Mouse (Mus musculus) intestine, embryonic 14.5 days (tissue): Measurements from ENCODE around the gene Ddx24. TPM values are rescaled to one million over a fixed set of nuclear protein-coding genes. Genes with fewer than 3 reads are reported as not detected.

Source experiments
- ATAC-seq: fragments of 200-750 bp; cut with Nextera tagmentation; replicated peaks from 2 replicates; pipeline ENCODE4 v1.8.0; 2017; ENCODE audit warnings: low read depth, moderate number of reproducible peaks, moderate TSS enrichment, moderate library complexity; ENCODE audit not compliant: low FRiP score, low TSS enrichment
- DNase-seq: peaks from one replicate; pipeline ENCODE4 v3.0.0-alpha.2; 2018; ENCODE audit warnings: low spot score
- H3K27ac ChIP-seq: fragments of 300-500 bp; sonication (generic); 2 replicates; pipeline ENCODE4 v1.5.1; 2014; ENCODE audit warnings: low read depth, mild to moderate bottlenecking, control low read depth
- H3K27me3 ChIP-seq: fragments of 300-500 bp; sonication (generic); replicated peaks from 2 replicates; pipeline ENCODE4 v1.6.1; 2014; ENCODE audit warnings: low read length, control low read depth; ENCODE audit not compliant: control insufficient read depth, insufficient read depth
- H3K36me3 ChIP-seq: fragments of 300-500 bp; sonication (generic); 2 replicates; pipeline ENCODE4 v1.6.1; 2014; ENCODE audit warnings: low read length, control low read depth; ENCODE audit not compliant: control insufficient read depth, insufficient read depth
- H3K4me1 ChIP-seq: fragments of 300-500 bp; sonication (generic); replicated peaks from 2 replicates; pipeline ENCODE4 v1.6.1; 2014; ENCODE audit warnings: low read length, control low read depth, mixed read lengths; ENCODE audit not compliant: control insufficient read depth, insufficient read depth
- H3K4me2 ChIP-seq: fragments of 300-500 bp; sonication (generic); 2 replicates; pipeline ENCODE4 v1.6.1; 2014; ENCODE audit warnings: low read length
- H3K4me3 ChIP-seq: fragments of 300-500 bp; sonication (generic); 2 replicates; pipeline ENCODE4 v1.5.1; 2014; ENCODE audit warnings: low read depth, low read length, control low read depth, mixed read lengths
- H3K9ac ChIP-seq: fragments of 300-500 bp; sonication (generic); 2 replicates; pipeline ENCODE4 v1.6.1; 2014; ENCODE audit warnings: mild to moderate bottlenecking, low read length
- H3K9me3 ChIP-seq: fragments of 300-500 bp; sonication (generic); 2 replicates; pipeline ENCODE4 v1.6.1; 2016; ENCODE audit warnings: low read length, control low read depth; ENCODE audit not compliant: control insufficient read depth
- WGBS: fragments of 180-500 bp; shearing (Covaris S2); extraction: QIAGEN DNeasy Blood & Tissue Kit; methylation state at CpG from one replicate; pipeline ENCODE4 v1.1.7; 2014; 5-methylcytosine and 5-hydroxymethylcytosine counted together
- polyA plus RNA-seq: library from polyadenylated mRNA; unstranded; fragments of >200 nt; fragmentation: Nextera tagmentation; extraction: Ambion mirVana; gene quantifications from 2 replicates; pipeline ENCODE4 v1.2.1, GENCODE M21; 2014

The Ddx24 gene
- polyA plus RNA-seq, 1 experiment from 2014 or later, result 90.1 TPM

DNA sequence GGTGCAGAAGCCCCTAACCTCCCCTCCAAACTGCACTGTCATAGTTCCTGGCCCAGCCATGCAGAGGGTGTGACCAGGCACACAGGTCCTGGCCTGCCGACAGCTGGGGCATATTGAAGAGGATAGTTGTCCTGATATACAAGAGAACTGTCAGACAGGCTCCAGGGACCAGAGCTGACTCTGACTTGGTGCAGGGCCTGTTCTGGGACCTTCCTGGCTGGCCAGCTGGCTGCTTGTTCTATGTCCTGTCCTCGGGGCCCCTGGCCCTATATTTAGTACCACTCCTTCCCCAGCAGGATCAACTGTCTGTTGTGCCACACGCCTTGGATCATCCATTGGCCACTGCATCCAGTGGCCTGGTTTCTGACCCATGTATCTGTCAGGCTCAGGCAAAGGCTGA is 63.3 kb downstream of the Ddx24 start:
- no peak overlapping the region for H3K4me2 ChIP-seq
- H3K27ac ChIP-seq, result no peak overlapping the region
- no peaks in the 10 kb centered on the region for H3K27me3 ChIP-seq
- H3K4me3 ChIP-seq, result no peak overlapping the region
- H3K36me3 ChIP-seq, result no peaks in the 10 kb centered on the region
- H3K4me1 ChIP-seq, result no peaks in the 10 kb centered on the region
- no peaks in the 10 kb centered on the region for H3K9me3 ChIP-seq
- no peak for ATAC-seq
- H3K9ac ChIP-seq, result no peak overlapping the region
- DNase-seq, result no peak
- WGBS, result 74% methylated on average over 3 of the region's 3 CpGs

DNA sequence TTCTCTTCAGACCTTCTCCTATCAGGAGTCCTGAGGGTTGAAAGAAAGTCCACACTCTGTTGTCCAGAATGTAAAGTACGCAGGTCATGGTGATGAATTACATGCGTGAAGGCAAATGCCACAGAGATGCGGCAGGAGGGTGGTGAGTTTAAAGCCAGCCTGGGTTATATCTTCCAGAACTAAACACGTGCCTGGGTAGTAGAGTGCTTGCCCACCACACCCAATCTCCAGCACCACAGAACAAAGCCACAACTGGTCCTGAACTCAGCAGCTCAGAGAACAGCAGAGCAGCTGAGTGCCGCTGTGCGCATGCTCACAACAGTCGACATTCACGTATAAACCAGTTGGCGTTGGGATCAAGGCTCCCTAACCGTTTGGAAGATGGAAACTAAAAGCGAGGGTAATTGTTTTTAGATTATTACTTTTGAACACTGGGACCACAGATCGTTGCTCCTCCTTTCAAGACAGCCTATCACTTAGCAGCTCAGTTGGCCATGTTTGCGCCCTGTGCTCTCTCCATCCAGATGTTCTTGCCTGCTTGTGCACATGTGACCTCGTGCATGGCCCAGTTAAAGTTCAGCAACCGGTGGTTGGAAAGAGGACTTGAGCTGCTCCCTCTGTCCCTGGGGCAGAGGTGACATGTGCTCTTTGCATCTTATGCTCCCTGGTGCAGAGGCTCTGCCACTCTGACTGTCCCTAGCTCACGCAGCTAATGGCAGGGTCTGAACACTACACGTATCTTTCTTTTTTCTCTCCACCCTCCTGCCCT is 63.9 kb downstream of the Ddx24 start:
- 85% methylated on average over 17 of the region's 17 CpGs for WGBS
- DNase-seq, result no peak
- Histone ChIP-seq H3K27me3 (no peaks in the 10 kb centered on the region), H3K27ac (no peak overlapping the region), H3K9ac (no peak overlapping the region), H3K4me2 (no peak overlapping the region), H3K36me3 (no peaks in the 10 kb centered on the region), H3K4me3 (no peak overlapping the region), H3K9me3 (no peaks in the 10 kb centered on the region), H3K4me1 (no peaks in the 10 kb centered on the region)
- no peak for ATAC-seq

DNA sequence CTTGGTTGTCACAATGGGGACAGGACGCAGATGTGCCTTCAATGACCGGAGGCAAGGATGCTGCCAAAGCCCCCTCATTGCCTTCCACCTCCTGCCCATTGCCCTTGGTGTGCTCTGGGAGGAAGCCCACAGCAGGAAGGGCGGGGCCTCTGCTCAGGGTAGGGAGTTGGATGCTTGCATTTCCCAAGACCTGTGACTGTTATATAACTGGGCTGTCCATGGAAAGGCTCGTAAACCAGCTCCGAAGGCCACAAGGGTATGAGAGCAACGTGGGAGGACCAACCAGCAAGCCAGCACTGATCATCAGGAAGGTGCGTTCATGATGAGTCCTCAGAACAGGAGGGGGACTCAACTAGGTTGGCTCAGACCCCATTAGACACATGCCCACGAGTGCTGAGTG is 64.8 kb downstream of the Ddx24 start:
- no peak overlapping the region for H3K4me2 ChIP-seq
- no peaks in the 10 kb centered on the region for H3K9me3 ChIP-seq
- H3K4me3 ChIP-seq, result no peak overlapping the region
- 71% methylated on average over 8 of the region's 8 CpGs for WGBS
- DNase-seq (no peak), ATAC-seq (no peak)
- no peaks in the 10 kb centered on the region for H3K4me1 ChIP-seq
- H3K27ac ChIP-seq, result no peak overlapping the region
- H3K36me3 ChIP-seq, result no peaks in the 10 kb centered on the region
- no peak overlapping the region for H3K9ac ChIP-seq
- H3K27me3 ChIP-seq, result no peaks in the 10 kb centered on the region

DNA sequence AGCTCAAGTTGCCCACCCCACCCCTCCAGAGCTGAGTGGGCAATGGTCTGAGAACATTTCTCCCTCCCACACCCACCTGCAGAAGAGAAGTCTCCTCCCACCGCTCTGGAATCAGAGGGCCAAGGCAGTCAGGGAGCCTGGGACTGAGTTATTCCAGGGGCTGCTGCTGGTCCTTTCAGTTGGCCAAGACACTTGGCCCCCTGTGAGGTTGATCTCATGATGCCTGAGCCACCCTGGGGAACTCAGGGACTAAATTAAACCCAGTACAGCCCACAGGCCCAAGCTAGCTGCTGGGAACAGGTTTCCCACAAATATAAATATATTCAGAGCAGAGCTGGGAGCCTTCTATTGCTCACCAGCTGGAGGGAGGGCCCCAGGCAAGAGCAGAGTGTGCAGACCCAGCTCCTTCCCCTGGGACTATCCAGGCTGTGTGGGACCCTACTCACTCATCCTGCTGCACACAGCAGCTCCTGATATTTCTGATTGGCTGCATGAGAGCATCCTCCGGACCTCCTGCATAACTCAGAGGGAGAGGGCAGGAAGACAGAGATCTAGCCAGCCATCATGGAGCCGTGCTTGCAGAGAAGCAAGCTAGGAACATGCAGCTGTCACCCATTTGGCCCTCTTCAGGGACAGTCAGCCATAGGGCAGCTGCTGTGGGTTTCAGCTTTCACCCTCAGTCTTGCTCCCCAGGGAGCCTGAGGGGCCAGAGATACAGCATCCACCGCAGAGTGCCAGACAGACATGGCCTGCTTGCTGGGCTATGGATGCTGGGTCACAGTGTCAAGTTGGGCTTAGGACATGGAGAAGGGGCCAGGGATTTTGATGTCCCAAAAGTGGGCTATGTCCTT is 66.5 kb downstream of the Ddx24 start:
- Histone ChIP-seq H3K4me2 (no peak overlapping the region), H3K27ac (no peak overlapping the region), H3K27me3 (no peaks in the 10 kb centered on the region), H3K9ac (no peak overlapping the region), H3K4me1 (no peaks in the 10 kb centered on the region), H3K36me3 (no peaks in the 10 kb centered on the region), H3K9me3 (no peaks in the 10 kb centered on the region), H3K4me3 (no peak overlapping the region)
- 53% methylated on average over 4 of the region's 4 CpGs for WGBS
- DNase-seq (no peak), ATAC-seq (no peak)

GRCm38 (mm10) chr12:103358216-103358615 is 67.4 kb downstream of the Ddx24 start:
- H3K9ac ChIP-seq, result no peak overlapping the region
- no peaks in the 10 kb centered on the region for H3K9me3 ChIP-seq
- DNase-seq (no peak), ATAC-seq (no peak)
- H3K4me1 ChIP-seq, result no peaks in the 10 kb centered on the region
- H3K4me2 ChIP-seq, result no peak overlapping the region
- no peaks in the 10 kb centered on the region for H3K27me3 ChIP-seq
- no peak overlapping the region for H3K27ac ChIP-seq
- 85% methylated on average over 8 of the region's 8 CpGs for WGBS
- H3K4me3 ChIP-seq, result no peak overlapping the region
- no peaks in the 10 kb centered on the region for H3K36me3 ChIP-seq

Other genes starting within 250 kb of the Ddx24 start
- gene Prima1, start 183.7 kb downstream of the Ddx24 start, polyA plus RNA-seq, result 1.8 and 2.7 TPM in 2 replicates
- gene Fam181a, start 114.9 kb downstream of the Ddx24 start, polyA plus RNA-seq, result not detected in 2 replicates
- 24.1 and 24.6 TPM in 2 replicates for gene Asb2, start 69.8 kb downstream of the Ddx24 start, polyA plus RNA-seq
- gene Otub2, start 37.1 kb downstream of the Ddx24 start, polyA plus RNA-seq, result 5.6 and 8.1 TPM in 2 replicates
- 0.24 and 0.67 TPM in 2 replicates for gene 9330161L09Rik, start 18.0 kb downstream of the Ddx24 start, polyA plus RNA-seq
- gene Ifi27, start 8.4 kb upstream of the Ddx24 start, polyA plus RNA-seq, result 37.9 and 42.5 TPM in 2 replicates
- 16.4 and 23.2 TPM in 2 replicates for gene Ifi27l2a, start 17.9 kb upstream of the Ddx24 start, polyA plus RNA-seq
- gene Ifi27l2b, start 31.4 kb upstream of the Ddx24 start, polyA plus RNA-seq, result 6.5 and 8.5 TPM in 2 replicates
- 1.2 and 1.8 TPM in 2 replicates for gene Ppp4r4, start 106.5 kb upstream of the Ddx24 start, polyA plus RNA-seq
- gene Serpina10, start 205.6 kb upstream of the Ddx24 start, polyA plus RNA-seq, result 0.42 TPM in 2 replicates
- 0.90 and 75.1 TPM in 2 replicates for gene Serpina6, start 231.4 kb upstream of the Ddx24 start, polyA plus RNA-seq